Mouse (Mus musculus): Measurements from ENCODE around the gene Sgms1. TPM values are rescaled to one million over a fixed set of nuclear protein-coding genes. Genes with fewer than 3 reads are reported as not detected.

Gene Sgms1
- total RNA-seq, 2 experiments from 2014 or later = 30.5 to 37.3 TPM

DNA sequence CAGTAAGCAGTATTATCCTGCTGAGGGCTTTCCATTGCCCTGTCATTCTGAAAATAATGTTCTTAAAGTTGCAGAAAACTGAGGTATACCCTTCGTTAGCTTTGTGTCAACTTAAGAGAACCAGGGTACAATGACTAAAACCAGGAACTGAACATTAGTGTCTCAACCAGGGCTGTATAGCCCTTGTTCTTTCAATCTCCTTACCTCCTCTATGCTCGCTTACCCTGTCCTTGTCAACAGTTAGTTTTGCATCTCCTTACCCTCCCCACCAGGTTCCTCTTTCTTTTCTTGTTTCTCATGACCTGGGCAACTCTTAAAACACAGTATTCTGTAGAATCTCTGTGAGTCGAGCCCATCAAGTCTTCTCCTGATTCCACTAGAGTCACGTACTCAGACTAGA lies 206.5 kb downstream of the Sgms1 start:
- no peak for DNase-seq (ENCODE audit: extremely low spot score in 1 of 2, low spot score in 2 of 2)
- intact Hi-C loops (cut with DNase I) = no loop called here

DNA sequence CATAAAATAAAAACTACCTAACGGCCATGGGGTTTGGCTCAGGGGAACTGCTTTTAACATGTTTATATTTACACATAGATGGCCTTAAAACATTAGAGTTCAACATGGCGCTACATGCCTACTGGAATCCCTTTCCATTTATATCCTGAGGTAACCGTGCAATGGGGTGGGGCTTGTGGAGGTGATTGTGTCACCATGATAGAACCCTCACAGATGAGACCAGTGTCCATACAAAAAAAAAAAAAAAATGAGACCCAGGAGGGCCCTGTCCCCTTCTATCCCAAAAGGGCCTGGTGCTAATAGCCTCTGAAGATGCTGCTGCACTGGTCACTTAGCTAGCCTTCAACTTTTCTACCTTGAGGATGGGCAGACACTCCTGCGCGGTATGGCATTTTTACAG lies 207.0 kb downstream of the Sgms1 start:
- DNase-seq (ENCODE audit: extremely low spot score in 1 of 2, low spot score in 2 of 2) = no peak
- intact Hi-C loops (cut with DNase I) = no loop called here

DNA sequence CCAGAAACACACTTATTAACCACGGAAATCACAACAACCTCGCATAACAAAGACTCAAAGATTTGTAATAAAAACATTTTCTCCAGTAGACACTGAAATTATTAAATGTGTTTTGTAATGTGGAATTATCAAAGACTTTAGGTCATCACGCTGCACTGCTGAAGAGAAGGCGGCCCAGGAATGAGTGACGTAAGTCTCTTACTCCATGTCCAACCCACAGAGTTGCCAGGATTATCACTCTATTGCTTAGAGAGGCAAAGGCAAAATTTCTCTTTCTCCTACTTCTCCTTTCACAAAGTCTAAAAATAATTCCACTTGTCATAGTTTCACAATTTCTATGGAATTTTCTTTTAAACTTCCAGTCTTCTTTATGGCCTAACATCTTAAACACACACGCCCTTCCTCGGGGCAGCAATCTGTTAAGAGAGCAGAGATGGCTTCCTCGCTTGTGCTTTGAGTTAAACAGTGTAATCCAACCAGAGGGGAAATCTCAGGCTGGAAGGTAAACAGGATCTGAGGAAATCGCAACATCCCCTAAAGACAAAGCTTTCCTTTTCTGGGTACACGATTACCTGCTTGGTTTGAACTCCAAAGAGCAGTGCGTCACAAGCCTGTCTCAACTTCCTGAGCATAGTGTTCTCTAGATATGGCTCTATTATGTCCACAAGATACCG lies 207.7 kb downstream of the Sgms1 start:
- intact Hi-C loops (cut with DNase I) = no loop called here
- no peak for DNase-seq (ENCODE audit: extremely low spot score in 1 of 2, low spot score in 2 of 2)

GRCm38 (mm10) chr19:32180756-32181674 lies 208.5 kb downstream of the Sgms1 start:
- DNase-seq (ENCODE audit: extremely low spot score in 1 of 2, low spot score in 2 of 2) = no peak
- intact Hi-C loops (cut with DNase I) = no loop called here

DNA sequence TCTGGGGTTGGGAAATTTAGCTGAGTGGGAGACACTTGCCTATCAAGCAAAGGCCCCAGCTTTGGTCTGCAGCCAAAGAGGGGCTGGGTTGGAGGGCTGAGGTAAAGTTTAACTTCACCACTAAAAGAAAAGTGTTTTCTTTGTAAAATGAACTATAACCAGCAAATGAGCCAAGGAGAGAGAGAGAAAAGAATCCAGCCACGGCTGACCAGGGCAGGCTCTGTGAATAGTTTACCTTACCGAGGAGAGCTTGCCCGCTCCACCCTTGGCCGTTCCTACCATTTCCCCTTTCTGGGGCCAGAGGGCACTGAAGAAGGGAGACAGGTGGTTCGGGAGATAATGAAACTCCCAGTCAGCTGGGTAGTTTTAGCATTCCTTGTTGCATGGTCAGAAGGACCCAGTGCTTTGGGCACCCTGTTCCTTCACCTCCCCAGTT lies 209.5 kb downstream of the Sgms1 start:
- no peak for DNase-seq (ENCODE audit: extremely low spot score in 1 of 2, low spot score in 2 of 2)
- intact Hi-C loops (cut with DNase I) = no loop called here

- DNase-seq (ENCODE audit: extremely low spot score in 1 of 2, low spot score in 2 of 2) = no peak
- intact Hi-C loops (cut with DNase I) = no loop called here
Measured at GRCm38 (mm10) chr19:32179514-32179913, 210.0 kb downstream of the Sgms1 start.

- intact Hi-C loops (cut with DNase I) = no loop called here
- no peak for DNase-seq (ENCODE audit: extremely low spot score in 1 of 2, low spot score in 2 of 2)
Measured at GRCm38 (mm10) chr19:32178161-32178560, 211.4 kb downstream of the Sgms1 start.

- intact Hi-C loops (cut with DNase I) = no loop called here
- DNase-seq (ENCODE audit: extremely low spot score in 1 of 2, low spot score in 2 of 2) = no peak
Measured at GRCm38 (mm10) chr19:32176458-32176857, 213.1 kb downstream of the Sgms1 start.

- intact Hi-C loops (cut with DNase I) = no loop called here
- DNase-seq (ENCODE audit: extremely low spot score in 1 of 2, low spot score in 2 of 2) = no peak
Measured at GRCm38 (mm10) chr19:32175991-32176390, 213.5 kb downstream of the Sgms1 start.

- intact Hi-C loops (cut with DNase I) = no loop called here
- no peak for DNase-seq (ENCODE audit: extremely low spot score in 1 of 2, low spot score in 2 of 2)
Measured at GRCm38 (mm10) chr19:32175013-32175412, 214.5 kb downstream of the Sgms1 start.

DNA sequence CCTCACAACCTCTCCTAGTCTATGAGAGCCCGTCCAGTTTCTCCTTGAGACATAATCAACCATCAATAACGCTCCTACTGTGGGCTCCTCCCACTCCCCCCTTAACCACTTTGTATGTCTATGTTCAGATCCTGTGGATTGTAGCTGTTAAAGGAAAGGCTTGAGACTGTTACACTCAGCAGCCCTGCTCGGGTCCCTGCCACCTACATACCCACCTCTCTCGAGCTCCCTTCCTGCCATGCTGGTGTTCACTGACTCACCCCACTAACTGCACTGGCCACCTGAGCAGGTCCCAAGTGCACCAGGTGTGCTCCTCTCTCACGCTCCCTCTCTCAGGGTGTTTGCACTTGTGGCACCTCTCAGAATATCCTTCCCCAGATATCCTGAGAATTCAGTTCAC lies 215.0 kb downstream of the Sgms1 start:
- intact Hi-C loops (cut with DNase I) = loop anchor here (5.0 kb wide), 1 partner anchor 213 kb away; the partner anchor contains the start of gene Sgms1
- no peak for DNase-seq (ENCODE audit: extremely low spot score in 1 of 2, low spot score in 2 of 2)

GRCm38 (mm10) chr19:32173522-32174184 lies 215.9 kb downstream of the Sgms1 start:
- DNase-seq (ENCODE audit: extremely low spot score in 1 of 2, low spot score in 2 of 2) = no peak
- intact Hi-C loops (cut with DNase I) = loop anchor here (5.0 kb wide), 1 partner anchor 214 kb away; the partner anchor contains the start of gene Sgms1

GRCm38 (mm10) chr19:32172511-32172981 lies 217.0 kb downstream of the Sgms1 start:
- intact Hi-C loops (cut with DNase I) = loop anchor here (5.0 kb wide), 1 partner anchor 215 kb away; the partner anchor contains the start of gene Sgms1
- DNase-seq (ENCODE audit: extremely low spot score in 1 of 2, low spot score in 2 of 2) = no peak

GRCm38 (mm10) chr19:32171981-32172380 lies 217.5 kb downstream of the Sgms1 start:
- DNase-seq (ENCODE audit: extremely low spot score in 1 of 2, low spot score in 2 of 2) = no peak
- intact Hi-C loops (cut with DNase I) = loop anchor here (5.0 kb wide), 1 partner anchor 215 kb away; the partner anchor contains the start of gene Sgms1

DNA sequence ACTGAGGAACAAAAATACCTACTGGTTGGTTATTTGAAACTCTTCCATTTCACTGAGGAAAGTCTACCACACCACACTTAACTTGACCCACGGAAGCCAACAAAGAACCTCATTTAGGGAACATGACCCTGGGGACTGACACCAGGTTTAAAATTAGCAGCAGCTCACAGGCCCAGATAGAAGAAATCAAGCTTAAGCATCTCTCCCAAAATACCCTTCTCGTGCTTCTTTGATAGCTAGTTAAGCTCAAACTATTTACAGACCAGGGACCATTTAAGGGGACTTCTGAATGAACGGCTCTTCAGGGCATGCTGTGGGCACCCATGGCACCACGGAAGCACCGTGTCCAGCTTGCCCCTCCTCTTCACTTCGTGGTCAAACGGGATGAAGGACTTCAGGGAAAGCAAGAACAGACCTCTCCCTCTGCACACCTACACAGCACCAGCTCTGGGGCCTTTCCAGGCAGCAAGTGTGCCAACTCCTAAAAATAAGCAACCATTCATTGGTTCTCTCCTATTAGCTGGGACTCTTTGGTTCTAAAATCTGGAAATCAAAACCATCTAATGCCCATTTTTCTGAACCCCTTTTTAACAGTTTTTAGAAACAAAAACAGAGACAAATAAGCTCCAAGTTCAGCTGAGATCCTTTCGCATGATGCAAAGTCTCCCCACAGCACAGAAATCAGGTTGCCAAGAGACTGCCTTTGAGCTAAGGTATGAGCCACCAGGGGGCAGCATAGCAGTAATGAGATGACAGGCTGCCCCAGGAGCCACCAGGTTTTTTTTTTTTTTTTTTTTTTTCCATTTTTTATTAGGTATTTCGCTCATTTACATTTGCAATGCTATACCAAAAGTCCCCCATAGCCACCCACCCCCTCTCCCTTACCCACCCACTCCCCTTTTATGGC lies 219.6 kb downstream of the Sgms1 start:
- DNase-seq (ENCODE audit: extremely low spot score in 1 of 2, low spot score in 2 of 2) = peak; percentile 38 to 79
- intact Hi-C loops (cut with DNase I) = loop anchor here (5.0 kb wide), 1 partner anchor 217 kb away; the partner anchor contains the start of gene Sgms1

DNA sequence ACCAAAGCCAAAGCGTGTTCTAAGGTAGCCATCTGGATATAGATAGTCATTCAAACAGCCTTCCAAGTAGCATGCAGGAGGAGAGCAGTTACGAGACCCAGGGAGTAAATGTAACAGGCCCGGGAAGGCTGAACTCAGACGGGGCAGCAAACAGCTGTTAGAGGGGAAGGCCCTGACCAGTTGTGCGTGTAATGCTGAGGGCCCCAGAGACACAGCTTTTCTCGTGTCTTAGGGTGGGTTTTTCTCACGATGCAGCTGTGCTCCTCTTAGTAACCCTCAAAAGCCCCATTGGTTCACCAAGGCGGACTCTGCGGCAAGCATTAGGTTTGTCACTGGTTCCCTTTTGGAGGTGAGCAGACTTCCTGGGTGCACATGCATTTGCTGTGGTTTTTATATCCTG lies 221.5 kb downstream of the Sgms1 start:
- no peak for DNase-seq (ENCODE audit: extremely low spot score in 1 of 2, low spot score in 2 of 2)
- intact Hi-C loops (cut with DNase I) = no loop called here

DNA sequence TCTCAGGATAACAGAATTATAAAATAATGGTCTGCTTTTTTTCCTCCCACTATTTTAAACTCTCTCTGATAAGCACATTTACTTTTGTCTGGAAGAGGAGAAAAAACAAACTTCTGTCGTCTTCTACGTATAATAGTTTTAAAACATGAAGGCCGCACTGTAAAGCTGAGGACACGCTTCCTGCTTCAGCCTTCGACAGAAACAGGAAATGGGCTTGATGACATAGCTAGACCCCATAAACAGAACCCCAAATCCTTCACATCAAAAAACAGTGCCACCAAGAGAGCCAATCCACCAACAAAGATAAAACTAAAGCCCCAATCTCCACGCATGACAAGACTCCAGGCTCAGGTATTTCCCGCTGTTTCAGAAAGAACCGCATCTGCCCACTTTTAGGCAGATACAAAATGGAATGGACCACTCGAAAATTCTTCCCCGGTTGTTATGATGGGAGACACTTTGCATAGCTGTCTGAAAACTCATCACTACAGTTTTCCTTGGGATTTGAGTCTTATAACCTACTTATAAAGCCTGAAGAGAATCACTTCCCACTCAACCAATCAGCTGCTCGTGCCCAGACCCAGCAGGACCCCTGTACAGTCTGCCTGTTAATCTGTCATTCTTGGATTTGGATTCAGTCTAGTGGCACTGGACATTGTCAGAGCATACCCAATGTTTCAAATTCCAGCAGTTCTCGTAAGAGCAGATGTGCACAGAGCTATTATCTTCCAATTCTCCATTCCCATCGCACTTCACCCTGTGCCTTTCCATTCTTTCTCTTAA lies 222.5 kb downstream of the Sgms1 start:
- DNase-seq (ENCODE audit: extremely low spot score in 1 of 2, low spot score in 2 of 2) = no peak
- intact Hi-C loops (cut with DNase I) = no loop called here

All from left cerebral cortex, postnatal 10 days (tissue).